Mouse (Mus musculus) bone marrow macrophage, adult 2 months (primary cell): Measurements from ENCODE around the gene Stk38.

Experiments used
- CTCF ChIP-seq: IDR thresholded peaks from 2 replicates; pipeline ENCODE4 v1.5.1; 2012; ENCODE audit warnings: low read depth, mild to moderate bottlenecking, low read length, moderate library complexity
- POLR2A ChIP-seq: IDR thresholded peaks from 2 replicates; pipeline ENCODE4 v1.6.1; 2012; ENCODE audit warnings: mild to moderate bottlenecking, low read depth, low read length, borderline replicate concordance

DNA sequence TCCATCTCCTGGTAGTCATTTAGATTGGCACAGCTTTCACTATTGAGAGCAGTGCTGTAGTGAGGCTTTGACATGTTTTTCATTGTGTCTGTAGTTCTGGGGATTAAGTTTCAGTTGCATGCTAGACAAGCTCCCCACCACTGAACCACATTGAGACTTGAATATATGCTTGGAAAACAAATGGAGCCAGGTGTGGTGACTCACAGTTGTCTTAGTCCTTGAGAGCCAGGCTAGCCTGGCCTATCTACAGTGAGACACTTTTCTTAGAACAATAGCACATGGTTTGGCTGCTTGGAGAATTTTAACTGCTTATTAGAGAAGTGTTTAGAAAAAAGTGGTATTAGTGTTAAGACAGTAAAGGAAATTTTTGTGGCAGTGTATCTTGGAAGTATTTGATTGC, 26.5 kb upstream of the Stk38 start:
- TF ChIP-seq POLR2A (no peak), CTCF (no peak)
